Mouse (Mus musculus): ENCODE data around the gene Pitpnm2. TPM values are rescaled to one million over a fixed set of nuclear protein-coding genes. Genes with fewer than 3 reads are reported as not detected.
A peak's percentile ranks its signal among the peaks of the same experiment; 100 is the strongest.
"Not testable (repeated sequence)": the region's sequence is repeated elsewhere in the genome, so short reads cannot be mapped to it uniquely, and the experiment has no call there.

Gene Pitpnm2
- 20.3 and 21.8 TPM in 2 replicates for polyA plus RNA-seq (2012; ENCODE audit: insufficient read depth, insufficient read length, missing spikeins)

GRCm38 (mm10) chr5:124249614-124250591, at the start of gene Pitpnm2:
Gene Pitpnm2 (minus strand): TSS chr5:124249760.
- Histone ChIP-seq H3K4me3 (ENCODE audit: insufficient read depth, low read depth, low read length) (peak within 1 kb of the TSS; percentile 94), H3K4me1 (ENCODE audit: control insufficient read depth, insufficient read depth, insufficient read length, low read length) (peaks cover 16% of the 10 kb centered on the region), H3K27ac (replicated peaks; ENCODE audit: low read depth, low read length) (peak within 1 kb of the TSS; percentile 86)

GRCm38 (mm10) chr5:124299307-124299706, 49.7 kb upstream of the Pitpnm2 start:
- not testable (repeated sequence) for H3K4me1 ChIP-seq (ENCODE audit: control insufficient read depth, insufficient read depth, insufficient read length, low read length); H3K27ac ChIP-seq (replicated peaks; ENCODE audit: low read depth, low read length); H3K4me3 ChIP-seq (ENCODE audit: insufficient read depth, low read depth, low read length)

GRCm38 (mm10) chr5:124296475-124296874, 46.9 kb upstream of the Pitpnm2 start:
- Histone ChIP-seq H3K27ac (replicated peaks; ENCODE audit: low read depth, low read length) (no peak overlapping the region), H3K4me1 (ENCODE audit: control insufficient read depth, insufficient read depth, insufficient read length, low read length) (no peaks in the 10 kb centered on the region), H3K4me3 (ENCODE audit: insufficient read depth, low read depth, low read length) (no peak overlapping the region)

- Histone ChIP-seq H3K27ac (replicated peaks; ENCODE audit: low read depth, low read length) (no peak overlapping the region), H3K4me3 (ENCODE audit: insufficient read depth, low read depth, low read length) (no peak overlapping the region), H3K4me1 (ENCODE audit: control insufficient read depth, insufficient read depth, insufficient read length, low read length) (no peaks in the 10 kb centered on the region)
Observed at GRCm38 (mm10) chr5:124293967-124294366, 44.4 kb upstream of the Pitpnm2 start.

GRCm38 (mm10) chr5:124290216-124290615, 40.7 kb upstream of the Pitpnm2 start:
- Histone ChIP-seq H3K27ac (replicated peaks; ENCODE audit: low read depth, low read length) (no peak overlapping the region), H3K4me1 (ENCODE audit: control insufficient read depth, insufficient read depth, insufficient read length, low read length) (no peaks in the 10 kb centered on the region), H3K4me3 (ENCODE audit: insufficient read depth, low read depth, low read length) (no peak overlapping the region)

- no peak overlapping the region for H3K4me3 ChIP-seq (ENCODE audit: insufficient read depth, low read depth, low read length)
- H3K4me1 ChIP-seq (ENCODE audit: control insufficient read depth, insufficient read depth, insufficient read length, low read length): no peaks in the 10 kb centered on the region
- H3K27ac ChIP-seq (replicated peaks; ENCODE audit: low read depth, low read length): no peak overlapping the region
Observed at GRCm38 (mm10) chr5:124287616-124288247, 38.2 kb upstream of the Pitpnm2 start.

GRCm38 (mm10) chr5:124284330-124284729, 34.8 kb upstream of the Pitpnm2 start:
- no peak overlapping the region for H3K4me3 ChIP-seq (ENCODE audit: insufficient read depth, low read depth, low read length)
- H3K27ac ChIP-seq (replicated peaks; ENCODE audit: low read depth, low read length): no peak overlapping the region
- no peaks in the 10 kb centered on the region for H3K4me1 ChIP-seq (ENCODE audit: control insufficient read depth, insufficient read depth, insufficient read length, low read length)

- Histone ChIP-seq H3K4me1 (ENCODE audit: control insufficient read depth, insufficient read depth, insufficient read length, low read length) (no peaks in the 10 kb centered on the region), H3K4me3 (ENCODE audit: insufficient read depth, low read depth, low read length) (no peak overlapping the region), H3K27ac (replicated peaks; ENCODE audit: low read depth, low read length) (no peak overlapping the region)
Observed at GRCm38 (mm10) chr5:124282854-124283253, 33.3 kb upstream of the Pitpnm2 start.

- peaks cover 3% of the 10 kb centered on the region; the same call in 1 of the 2 replicates for H3K4me1 ChIP-seq (ENCODE audit: control insufficient read depth, insufficient read depth, insufficient read length, low read length)
- no peak overlapping the region for H3K27ac ChIP-seq (replicated peaks; ENCODE audit: low read depth, low read length)
- no peak overlapping the region for H3K4me3 ChIP-seq (ENCODE audit: insufficient read depth, low read depth, low read length)
Observed at GRCm38 (mm10) chr5:124270226-124270625, 20.7 kb upstream of the Pitpnm2 start.

- Histone ChIP-seq H3K4me3 (ENCODE audit: insufficient read depth, low read depth, low read length) (no peak overlapping the region), H3K27ac (replicated peaks; ENCODE audit: low read depth, low read length) (no peak overlapping the region), H3K4me1 (ENCODE audit: control insufficient read depth, insufficient read depth, insufficient read length, low read length) (peaks cover 3% of the 10 kb centered on the region; the same call in 1 of the 2 replicates)
Observed at GRCm38 (mm10) chr5:124269661-124270060, 20.1 kb upstream of the Pitpnm2 start.

- Histone ChIP-seq H3K4me3 (ENCODE audit: insufficient read depth, low read depth, low read length) (no peak overlapping the region), H3K4me1 (ENCODE audit: control insufficient read depth, insufficient read depth, insufficient read length, low read length) (peaks cover 3% of the 10 kb centered on the region; the same call in 1 of the 2 replicates), H3K27ac (replicated peaks; ENCODE audit: low read depth, low read length) (peak overlapping the region; percentile 24; the same call in 1 of the 2 replicates)
Observed at GRCm38 (mm10) chr5:124267652-124268051, 18.1 kb upstream of the Pitpnm2 start.

- H3K4me1 ChIP-seq (ENCODE audit: control insufficient read depth, insufficient read depth, insufficient read length, low read length): peaks cover 3% of the 10 kb centered on the region; the same call in 1 of the 2 replicates
- H3K27ac ChIP-seq (replicated peaks; ENCODE audit: low read depth, low read length): 0 out of 2 replicates have a peak overlapping the region, but pooled peaks have one; percentile 8
- no peak overlapping the region for H3K4me3 ChIP-seq (ENCODE audit: insufficient read depth, low read depth, low read length)
Observed at GRCm38 (mm10) chr5:124266821-124267220, 17.3 kb upstream of the Pitpnm2 start.

- Histone ChIP-seq H3K4me3 (ENCODE audit: insufficient read depth, low read depth, low read length) (no peak overlapping the region), H3K27ac (replicated peaks; ENCODE audit: low read depth, low read length) (no peak overlapping the region), H3K4me1 (ENCODE audit: control insufficient read depth, insufficient read depth, insufficient read length, low read length) (peaks cover 6% of the 10 kb centered on the region)
Observed at GRCm38 (mm10) chr5:124263246-124263645, 13.7 kb upstream of the Pitpnm2 start.

GRCm38 (mm10) chr5:124262090-124262489, 12.5 kb upstream of the Pitpnm2 start:
- Histone ChIP-seq H3K4me3 (ENCODE audit: insufficient read depth, low read depth, low read length) (no peak overlapping the region), H3K4me1 (ENCODE audit: control insufficient read depth, insufficient read depth, insufficient read length, low read length) (peaks cover 6% of the 10 kb centered on the region), H3K27ac (replicated peaks; ENCODE audit: low read depth, low read length) (no peak overlapping the region)

- H3K27ac ChIP-seq (replicated peaks; ENCODE audit: low read depth, low read length): no peak overlapping the region
- no peak overlapping the region for H3K4me3 ChIP-seq (ENCODE audit: insufficient read depth, low read depth, low read length)
- peaks cover 3% of the 10 kb centered on the region; the same call in 1 of the 2 replicates for H3K4me1 ChIP-seq (ENCODE audit: control insufficient read depth, insufficient read depth, insufficient read length, low read length)
Observed at GRCm38 (mm10) chr5:124259133-124259532, 9.6 kb upstream of the Pitpnm2 start.
